Mouse (Mus musculus) midbrain, embryonic 10.5 days (tissue): ENCODE measurements around the gene Endou. TPM values are rescaled to one million over a fixed set of nuclear protein-coding genes. Genes with fewer than 3 reads are reported as not detected.

ENCODE experiments used
- DNase-seq: peaks from one replicate; pipeline ENCODE4 v3.0.0-alpha.2; 2017; ENCODE audit warnings: low spot score
- H3K27ac ChIP-seq: fragments of 300-500 bp; sonication (generic); replicated peaks from 2 replicates; pipeline ENCODE4 v1.5.1; 2016; ENCODE audit warnings: mild to moderate bottlenecking
- H3K27me3 ChIP-seq: fragments of 300-500 bp; sonication (generic); 2 replicates; pipeline ENCODE4 v1.6.1; 2016; ENCODE audit warnings: low read depth, mild to moderate bottlenecking; ENCODE audit not compliant: poor library complexity, severe bottlenecking
- H3K36me3 ChIP-seq: fragments of 300-500 bp; sonication (generic); 2 replicates; pipeline ENCODE4 v1.6.1; 2016; ENCODE audit warnings: mild to moderate bottlenecking, moderate library complexity
- H3K4me1 ChIP-seq: fragments of 300-500 bp; sonication (generic); 2 replicates; pipeline ENCODE4 v1.6.1; 2016
- H3K4me3 ChIP-seq: fragments of 300-500 bp; sonication (generic); 2 replicates; pipeline ENCODE4 v1.5.1; 2016; ENCODE audit warnings: mild to moderate bottlenecking, moderate library complexity
- H3K9me3 ChIP-seq: fragments of 300-500 bp; sonication (generic); replicated peaks from 2 replicates; pipeline ENCODE4 v1.6.1; 2016; ENCODE audit warnings: mild to moderate bottlenecking
- WGBS: fragments of 180-500 bp; shearing (Covaris S2); methylation state at CpG from one replicate; pipeline ENCODE4 v1.1.7; 2016; 5-methylcytosine and 5-hydroxymethylcytosine counted together
- polyA plus RNA-seq: library from polyadenylated mRNA; unstranded; fragments of >200 nt; fragmentation: Nextera tagmentation; extraction: Ambion mirVana; gene quantifications from 2 replicates; pipeline ENCODE4 v1.2.1, GENCODE M21; 2016

Gene Endou
- polyA plus RNA-seq, 1 experiment from 2014 or later = 0.26 TPM

DNA sequence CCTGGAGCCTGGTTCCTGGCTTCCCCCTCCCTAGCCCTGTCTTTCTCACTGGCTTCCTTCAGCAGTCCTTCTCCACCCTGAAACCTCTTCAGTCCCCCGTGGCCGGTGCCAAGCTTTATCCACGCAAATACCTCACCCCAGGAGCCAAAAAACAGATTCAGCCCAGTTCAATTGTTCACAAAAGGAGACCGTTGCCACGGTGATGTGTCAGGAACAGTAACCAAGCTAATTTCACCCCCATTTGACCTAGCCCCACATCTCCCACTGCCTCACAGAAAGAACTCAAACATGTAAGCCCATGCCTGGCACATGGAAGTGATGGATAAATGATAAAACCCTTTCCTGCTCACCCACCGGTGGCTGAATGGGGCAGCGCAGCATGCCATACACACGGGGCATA is 35.1 kb upstream of the Endou start:
- H3K9me3 ChIP-seq = no peaks in the 10 kb centered on the region
- no peaks in the 10 kb centered on the region for H3K36me3 ChIP-seq
- H3K4me3 ChIP-seq = peak overlapping the region; percentile 61
- 22% methylated on average over 8 of the region's 8 CpGs for WGBS
- peak; percentile 52 for DNase-seq
- H3K4me1 ChIP-seq = peaks cover 62% of the 10 kb centered on the region
- peak overlapping the region; percentile 79 for H3K27ac ChIP-seq
- H3K27me3 ChIP-seq = peaks cover 95% of the 10 kb centered on the region

DNA sequence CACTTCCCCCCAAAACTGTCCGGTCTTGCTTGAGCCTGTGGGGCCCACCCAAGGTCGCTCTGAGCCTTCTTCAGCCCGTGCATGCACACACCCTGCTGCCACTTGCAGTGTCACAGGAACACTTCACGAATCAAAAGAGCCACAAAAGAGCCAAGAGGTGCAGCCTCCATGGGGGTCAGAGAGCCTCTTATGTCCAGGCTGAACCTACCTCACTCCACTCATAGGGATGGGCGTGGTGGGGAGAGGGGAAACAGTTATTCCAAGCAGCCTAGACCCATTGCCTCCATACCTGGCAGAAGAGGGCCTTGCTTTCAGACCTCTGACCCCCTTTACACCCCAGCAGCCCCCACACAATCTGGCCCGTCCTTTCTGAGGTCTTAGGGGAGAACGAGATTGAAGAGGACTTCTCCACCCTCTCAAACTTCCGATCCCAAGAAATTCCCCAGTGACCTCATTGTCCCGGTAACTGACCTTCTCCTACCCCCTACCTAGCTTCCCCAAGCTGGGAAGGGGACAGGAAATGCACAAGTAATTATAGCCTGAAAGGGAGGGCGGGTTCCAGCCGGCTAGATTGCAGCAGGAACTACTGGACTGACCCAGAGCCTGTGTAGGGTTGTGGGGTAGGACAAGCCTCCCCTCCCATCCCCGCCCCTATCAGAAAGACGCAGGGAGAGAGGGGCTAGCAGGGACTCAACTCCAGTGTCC is 34.1 kb upstream of the Endou start:
- 0 out of 2 replicates have a peak overlapping the region, but pooled peaks have one; percentile 61 for H3K4me3 ChIP-seq
- H3K4me1 ChIP-seq = peaks cover 65% of the 10 kb centered on the region
- no peak overlapping the region; the same call in 1 of the 2 replicates for H3K27ac ChIP-seq
- DNase-seq = no peak
- no peaks in the 10 kb centered on the region for H3K9me3 ChIP-seq
- WGBS = 37% methylated on average over 13 of the region's 13 CpGs
- no peaks in the 10 kb centered on the region for H3K36me3 ChIP-seq
- peaks cover 90% of the 10 kb centered on the region for H3K27me3 ChIP-seq

DNA sequence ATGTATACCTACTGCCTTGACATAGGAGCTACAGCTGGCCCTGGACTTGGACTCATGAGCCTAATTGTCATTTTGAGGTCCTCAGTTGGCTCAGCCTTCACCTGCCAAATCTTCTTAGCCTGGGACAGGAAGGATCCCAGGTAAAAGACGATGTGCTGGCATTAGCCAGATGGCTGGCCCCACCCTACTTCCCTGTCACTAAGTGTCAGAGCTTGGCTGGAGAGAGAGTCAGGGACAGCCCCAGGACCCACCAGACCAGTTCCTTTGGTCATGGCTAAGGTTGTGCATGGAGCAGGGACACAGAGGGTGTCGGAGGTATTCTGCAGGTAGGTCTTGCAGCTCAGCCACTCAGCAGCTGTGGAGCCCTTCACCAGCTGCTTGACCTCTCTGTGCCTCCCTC is 33.4 kb upstream of the Endou start:
- Histone ChIP-seq H3K4me3 (no peak overlapping the region), H3K27ac (no peak overlapping the region), H3K27me3 (peaks cover 83% of the 10 kb centered on the region), H3K9me3 (no peaks in the 10 kb centered on the region), H3K36me3 (no peaks in the 10 kb centered on the region), H3K4me1 (peaks cover 65% of the 10 kb centered on the region)
- 88% methylated on average over 2 of the region's 2 CpGs for WGBS
- no peak for DNase-seq

DNA sequence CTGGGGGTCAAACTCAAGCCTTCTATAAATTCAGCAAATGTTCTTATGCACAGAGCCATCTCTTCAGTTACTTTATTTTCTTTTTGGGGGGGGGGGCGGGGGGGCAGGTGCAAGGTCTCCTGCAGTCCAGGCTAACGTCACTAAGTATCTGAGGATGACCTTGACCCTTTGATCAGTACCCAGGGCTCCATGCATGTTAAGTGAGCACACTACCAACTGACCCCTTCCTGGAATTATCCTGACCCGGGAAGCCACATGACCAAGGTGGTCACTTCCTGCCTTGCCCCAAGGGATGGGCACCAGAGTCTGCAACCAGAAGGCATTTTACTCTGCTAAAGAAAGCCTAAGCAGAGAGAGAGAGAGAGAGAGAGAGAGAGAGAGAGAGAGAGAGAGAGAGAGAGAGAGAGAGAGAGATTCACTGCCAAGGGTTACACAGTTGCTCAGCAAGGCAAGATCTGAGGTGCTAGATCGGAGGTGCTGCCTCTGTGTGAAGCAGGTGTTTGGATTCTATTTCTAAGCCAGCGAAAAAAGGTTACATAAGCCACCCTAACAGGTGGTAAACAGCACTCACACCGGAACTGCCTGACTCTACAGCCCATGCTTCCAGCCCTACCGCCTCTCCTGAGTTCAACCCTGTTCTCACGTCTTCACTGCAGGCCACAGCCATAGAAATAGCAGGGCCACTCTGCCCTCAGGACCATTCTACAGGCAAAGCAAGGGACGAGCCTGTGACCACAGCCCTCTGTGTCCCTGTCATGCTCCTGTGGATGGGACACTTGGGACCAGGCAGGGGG is 32.3 kb upstream of the Endou start:
- H3K4me1 ChIP-seq = peaks cover 64% of the 10 kb centered on the region
- peaks cover 72% of the 10 kb centered on the region for H3K27me3 ChIP-seq
- WGBS = 69% methylated on average over 9 of the region's 9 CpGs
- no peak for DNase-seq
- H3K27ac ChIP-seq = no peak overlapping the region
- no peak overlapping the region for H3K4me3 ChIP-seq
- no peaks in the 10 kb centered on the region for H3K9me3 ChIP-seq
- H3K36me3 ChIP-seq = no peaks in the 10 kb centered on the region

DNA sequence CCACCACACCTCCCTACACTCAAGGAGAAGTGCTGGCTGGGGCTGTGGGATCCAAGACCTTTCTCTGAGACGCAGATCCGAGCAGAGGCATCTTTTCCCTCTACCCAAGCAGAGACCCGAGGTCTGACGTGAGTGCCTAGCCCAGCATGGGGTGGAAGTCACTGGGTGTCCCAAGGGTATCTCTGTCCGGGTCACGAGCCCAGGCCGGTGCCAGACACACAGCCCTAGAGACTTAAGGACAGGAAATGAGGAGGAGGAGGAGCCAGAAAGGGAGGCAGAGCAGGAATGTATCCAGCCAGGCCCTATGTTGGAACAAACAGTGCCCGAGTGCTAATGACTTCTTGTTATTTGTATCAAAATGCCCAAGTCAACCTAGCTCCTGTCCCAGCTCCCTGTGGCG is 31.6 kb upstream of the Endou start:
- no peaks in the 10 kb centered on the region for H3K36me3 ChIP-seq
- no peak overlapping the region; the same call in 1 of the 2 replicates for H3K27ac ChIP-seq
- no peak overlapping the region for H3K4me3 ChIP-seq
- H3K9me3 ChIP-seq = no peaks in the 10 kb centered on the region
- DNase-seq = no peak
- peaks cover 65% of the 10 kb centered on the region for H3K27me3 ChIP-seq
- 71% methylated on average over 9 of the region's 9 CpGs for WGBS
- peaks cover 57% of the 10 kb centered on the region for H3K4me1 ChIP-seq

DNA sequence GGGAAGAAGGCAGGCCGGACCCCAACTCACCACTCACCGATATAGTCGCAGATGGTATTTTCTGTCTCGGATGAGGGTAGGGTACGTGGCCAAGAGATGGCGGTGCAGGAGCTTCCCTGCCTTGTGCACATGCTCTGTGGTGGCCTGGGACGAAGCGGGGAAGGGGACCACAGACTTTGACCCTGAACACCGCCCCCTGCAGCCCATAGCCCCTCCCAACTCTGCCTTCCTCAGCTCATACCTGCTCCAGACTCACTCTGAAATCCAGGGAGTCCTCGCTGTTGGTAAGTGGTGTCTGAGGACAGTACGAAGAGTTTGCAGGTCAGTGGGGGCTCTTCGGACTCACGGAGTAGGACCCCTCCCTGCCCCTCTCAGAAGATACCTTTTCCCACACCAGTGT is 30.3 kb upstream of the Endou start:
- Histone ChIP-seq H3K27me3 (peaks cover 52% of the 10 kb centered on the region), H3K9me3 (no peaks in the 10 kb centered on the region), H3K36me3 (no peaks in the 10 kb centered on the region), H3K27ac (0 out of 2 replicates have a peak overlapping the region, but pooled peaks have one; percentile 25), H3K4me3 (no peak overlapping the region), H3K4me1 (peaks cover 44% of the 10 kb centered on the region)
- 41% methylated on average over 13 of the region's 13 CpGs for WGBS
- DNase-seq = no peak

DNA sequence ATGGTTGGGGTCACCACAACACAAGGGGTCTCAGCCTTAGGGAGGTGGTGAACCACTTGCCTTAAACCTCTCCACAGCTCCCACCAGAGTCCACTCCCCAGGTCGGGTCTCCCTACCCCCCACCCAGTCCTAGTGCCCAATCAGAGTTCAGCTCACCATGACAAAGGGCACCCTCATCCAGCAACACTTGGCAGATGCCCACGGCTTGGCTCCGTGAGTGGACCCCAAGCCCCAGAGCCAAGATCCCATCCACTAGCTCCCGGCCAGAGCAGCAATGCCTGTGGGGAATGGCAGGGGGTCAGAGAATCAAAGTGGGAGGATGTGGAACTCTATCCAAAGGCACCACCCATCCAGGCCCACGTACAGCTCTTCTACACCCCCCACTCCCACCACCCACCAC is 29.8 kb upstream of the Endou start:
- Histone ChIP-seq H3K36me3 (no peaks in the 10 kb centered on the region), H3K9me3 (no peaks in the 10 kb centered on the region), H3K27ac (no peak overlapping the region), H3K4me3 (no peak overlapping the region), H3K27me3 (peaks cover 47% of the 10 kb centered on the region), H3K4me1 (peaks cover 43% of the 10 kb centered on the region)
- WGBS = 74% methylated on average over 5 of the region's 5 CpGs
- no peak for DNase-seq

DNA sequence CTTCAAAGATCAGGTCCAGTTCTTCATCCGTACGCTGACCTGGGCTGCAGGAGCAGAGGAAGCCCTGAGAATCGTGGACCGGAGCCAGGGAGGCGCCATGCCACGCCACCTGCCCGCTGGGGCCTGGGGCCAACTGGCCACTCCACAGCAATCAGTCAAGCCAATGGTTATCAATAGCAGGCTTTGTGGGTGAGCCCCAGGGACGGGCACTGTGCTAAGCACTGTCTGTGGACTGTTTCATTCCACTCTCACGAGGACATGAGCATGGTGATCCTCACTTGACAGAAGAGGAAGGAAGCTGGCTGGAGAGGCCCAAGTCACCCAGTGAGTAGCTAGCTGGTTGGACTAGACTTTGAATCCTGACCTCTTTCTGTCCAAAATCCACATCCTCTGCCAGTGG is 28.9 kb upstream of the Endou start:
- Histone ChIP-seq H3K4me3 (no peak overlapping the region), H3K27me3 (peaks cover 37% of the 10 kb centered on the region), H3K4me1 (peaks cover 43% of the 10 kb centered on the region), H3K27ac (no peak overlapping the region), H3K9me3 (no peaks in the 10 kb centered on the region), H3K36me3 (no peaks in the 10 kb centered on the region)
- DNase-seq = no peak
- WGBS = 93% methylated on average over 9 of the region's 9 CpGs

DNA sequence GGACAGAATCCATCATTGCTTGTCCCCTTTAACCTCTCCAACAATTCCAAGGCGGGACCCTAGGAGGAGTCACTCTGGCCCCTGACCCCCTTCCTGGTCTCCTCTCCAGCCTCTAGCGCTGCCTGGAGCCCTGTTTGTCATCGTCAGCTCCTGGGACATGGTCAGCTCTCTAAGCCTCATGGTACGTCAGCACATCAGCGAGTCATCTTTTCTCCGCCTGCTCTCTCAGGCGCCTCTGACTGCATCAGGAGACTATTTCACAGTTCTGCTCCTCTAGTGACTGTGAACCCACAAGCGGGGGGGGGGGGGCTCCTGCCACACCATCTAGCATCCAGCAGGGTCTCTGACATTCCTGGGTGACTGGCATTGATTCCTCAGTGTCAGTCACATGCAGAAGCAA is 24.2 kb upstream of the Endou start:
- no peaks in the 10 kb centered on the region for H3K27me3 ChIP-seq
- WGBS = 59% methylated on average over 8 of the region's 8 CpGs
- no peak for DNase-seq
- no peak overlapping the region for H3K4me3 ChIP-seq
- H3K9me3 ChIP-seq = no peaks in the 10 kb centered on the region
- no peak overlapping the region for H3K27ac ChIP-seq
- H3K36me3 ChIP-seq = no peaks in the 10 kb centered on the region
- H3K4me1 ChIP-seq = peaks cover 34% of the 10 kb centered on the region

DNA sequence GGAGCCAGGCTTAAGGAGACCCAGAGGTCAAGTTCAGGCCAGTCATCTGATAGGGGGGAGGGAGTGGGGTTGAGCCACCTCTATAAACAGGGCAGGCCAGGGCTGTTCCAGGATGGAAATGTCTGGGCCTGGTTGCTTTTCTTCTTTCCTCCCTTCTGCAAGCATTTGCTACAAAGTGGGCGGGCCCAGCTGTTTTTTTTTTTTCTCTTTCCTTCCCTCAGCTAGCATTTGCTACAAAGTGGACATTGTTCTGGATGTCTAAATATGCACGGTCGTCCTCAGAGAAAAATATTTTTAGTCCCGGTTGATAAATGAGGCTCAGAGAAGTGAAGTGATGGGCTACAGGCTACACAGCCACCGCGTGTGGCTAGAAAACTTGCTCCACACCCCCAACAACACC is 23.3 kb upstream of the Endou start:
- H3K4me1 ChIP-seq = peaks cover 37% of the 10 kb centered on the region
- H3K9me3 ChIP-seq = no peaks in the 10 kb centered on the region
- peak overlapping the region; percentile 57; the same call in 1 of the 2 replicates for H3K27ac ChIP-seq
- H3K36me3 ChIP-seq = no peaks in the 10 kb centered on the region
- DNase-seq = no peak
- 87% methylated on average over 6 of the region's 6 CpGs for WGBS
- H3K4me3 ChIP-seq = no peak overlapping the region
- no peaks in the 10 kb centered on the region for H3K27me3 ChIP-seq

DNA sequence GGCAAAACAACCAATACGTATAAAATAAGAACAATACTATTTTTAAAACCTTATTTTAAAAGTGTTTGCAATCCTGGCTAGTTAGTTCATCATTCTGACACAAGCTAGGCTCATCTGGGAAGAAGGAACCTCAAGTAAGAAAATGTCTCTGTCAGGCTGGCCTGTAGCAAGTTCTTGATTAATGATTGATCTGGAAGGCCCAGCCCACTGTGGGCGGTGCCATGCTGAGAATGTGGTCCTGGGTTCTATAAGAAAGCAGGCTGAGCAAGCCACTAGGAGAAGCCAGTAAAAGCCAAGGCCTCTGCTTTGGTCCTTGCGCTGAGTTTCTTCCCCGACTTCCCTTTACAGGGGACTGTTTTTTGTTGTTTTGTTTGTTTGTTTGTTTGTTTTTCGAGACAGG is 21.4 kb upstream of the Endou start:
- Histone ChIP-seq H3K4me3 (no peak overlapping the region), H3K27ac (no peak overlapping the region), H3K27me3 (no peaks in the 10 kb centered on the region), H3K9me3 (no peaks in the 10 kb centered on the region), H3K36me3 (no peaks in the 10 kb centered on the region), H3K4me1 (peaks cover 53% of the 10 kb centered on the region)
- DNase-seq = no peak
- 92% methylated on average over 5 of the region's 5 CpGs for WGBS

DNA sequence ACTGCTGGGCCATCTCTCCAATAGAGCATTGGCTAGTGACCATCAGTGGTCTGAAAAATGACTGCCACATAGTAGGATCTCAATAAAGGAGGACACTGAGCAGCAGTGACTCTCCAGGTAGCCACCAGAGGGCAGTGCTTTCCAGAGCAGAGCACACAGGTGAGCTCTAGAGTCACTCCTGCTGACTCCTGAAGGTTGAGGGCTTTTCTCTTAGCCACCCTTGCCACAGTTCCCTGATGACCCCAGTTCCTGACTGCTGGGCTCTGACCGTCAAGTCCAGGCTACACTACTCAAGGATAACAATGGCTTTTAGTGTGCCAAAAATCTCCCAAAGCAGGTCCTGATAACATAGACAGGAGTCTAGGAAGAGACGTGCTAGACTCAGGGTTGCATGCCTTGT is 20.5 kb upstream of the Endou start:
- H3K27me3 ChIP-seq = no peaks in the 10 kb centered on the region
- no peak for DNase-seq
- peaks cover 53% of the 10 kb centered on the region for H3K4me1 ChIP-seq
- no peaks in the 10 kb centered on the region for H3K36me3 ChIP-seq
- no peak overlapping the region for H3K4me3 ChIP-seq
- 84% methylated on average over 2 of the region's 2 CpGs for WGBS
- no peak overlapping the region for H3K27ac ChIP-seq
- no peaks in the 10 kb centered on the region for H3K9me3 ChIP-seq

DNA sequence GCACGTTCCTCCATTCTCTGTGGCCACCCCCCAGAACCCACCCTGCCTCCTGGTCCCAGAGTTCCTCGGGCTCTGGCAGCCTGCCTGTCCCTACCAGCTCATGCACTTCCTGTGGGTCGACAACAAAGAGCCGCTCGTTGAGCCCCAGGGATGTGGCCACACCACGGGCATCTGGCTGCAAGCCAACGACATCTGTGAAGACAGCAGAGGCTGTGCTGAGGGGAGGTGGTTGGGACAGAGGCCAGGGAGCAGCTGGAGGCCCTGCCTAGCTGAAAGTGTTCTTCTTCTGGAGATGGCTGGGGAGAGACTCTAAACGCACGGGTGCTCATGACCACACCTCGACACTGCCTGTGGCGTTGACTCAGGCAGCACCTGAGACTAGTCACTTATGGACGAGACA is 19.6 kb upstream of the Endou start:
- Histone ChIP-seq H3K27me3 (no peaks in the 10 kb centered on the region), H3K9me3 (no peaks in the 10 kb centered on the region), H3K36me3 (no peaks in the 10 kb centered on the region), H3K4me3 (no peak overlapping the region), H3K27ac (peak overlapping the region; percentile 63), H3K4me1 (peaks cover 46% of the 10 kb centered on the region)
- no peak for DNase-seq
- WGBS = 77% methylated on average over 12 of the region's 12 CpGs
